Mouse (Mus musculus): ENCODE results near the gene Rrn3. TPM values are rescaled to one million over a fixed set of nuclear protein-coding genes. Genes with fewer than 3 reads are reported as not detected.
A peak's percentile ranks its signal among the peaks of the same experiment; 100 is the strongest.
"Not testable (repeated sequence)": the region's sequence is repeated elsewhere in the genome, so short reads cannot be mapped to it uniquely, and the experiment has no call there.

Rrn3 gene
- 75.8 and 82.8 TPM in 2 replicates for polyA plus RNA-seq (2016; fragmentation: Nextera tagmentation; extraction: Ambion mirVana)

- Histone ChIP-seq H3K4me1 (replicated peaks) (peaks cover 17% of the 10 kb centered on the region), H3K9ac (replicated peaks) (peak within 1 kb of the TSS; percentile 90), H3K27me3 (no peaks in the 10 kb centered on the region), H3K27ac (peak within 1 kb of the TSS; percentile 83), H3K36me3 (peaks cover 22% of the 10 kb centered on the region), H3K4me3 (replicated peaks) (peak within 1 kb of the TSS; percentile 88), H3K9me3 (no peaks in the 10 kb centered on the region), H3K4me2 (peak within 1 kb of the TSS; percentile 75)
- WGBS = under 1% methylated on average over 57 of the region's 57 CpGs
- peak; percentile 94 for ATAC-seq (ENCODE audit: insufficient number of reproducible peaks, insufficient read depth, low FRiP score, low TSS enrichment, low read depth)
These were observed at the start of gene Rrn3 for GRCm38 (mm10) chr16:13780353-13781036. Gene Rrn3, plus strand, starts transcription at chr16:13780708.

- H3K4me1 ChIP-seq (replicated peaks) = 0 out of 2 replicates have a peak, but pooled peaks cover 7% of the 10 kb centered on the region
- no peaks in the 10 kb centered on the region for H3K9me3 ChIP-seq
- no peak overlapping the region for H3K4me2 ChIP-seq
- H3K27ac ChIP-seq = no peak overlapping the region
- H3K9ac ChIP-seq (replicated peaks) = no peak overlapping the region
- peaks cover 14% of the 10 kb centered on the region; the same call in 1 of the 2 replicates for H3K27me3 ChIP-seq
- 73% methylated on average over 3 of the region's 3 CpGs for WGBS
- H3K4me3 ChIP-seq (replicated peaks) = no peak overlapping the region
- no peaks in the 10 kb centered on the region for H3K36me3 ChIP-seq
- no peak for ATAC-seq (ENCODE audit: insufficient number of reproducible peaks, insufficient read depth, low FRiP score, low TSS enrichment, low read depth)
These were observed 47.7 kb upstream of the Rrn3 start for GRCm38 (mm10) chr16:13732786-13733185.

- Histone ChIP-seq H3K27me3 (peaks cover 14% of the 10 kb centered on the region; the same call in 1 of the 2 replicates), H3K36me3 (no peaks in the 10 kb centered on the region), H3K9ac (replicated peaks) (no peak overlapping the region), H3K4me2 (no peak overlapping the region), H3K4me1 (replicated peaks) (0 out of 2 replicates have a peak, but pooled peaks cover 7% of the 10 kb centered on the region), H3K4me3 (replicated peaks) (no peak overlapping the region), H3K9me3 (no peaks in the 10 kb centered on the region), H3K27ac (no peak overlapping the region)
- 20% methylated on average over 9 of the region's 9 CpGs for WGBS
- ATAC-seq (ENCODE audit: insufficient number of reproducible peaks, insufficient read depth, low FRiP score, low TSS enrichment, low read depth) = no peak
These were observed 46.9 kb upstream of the Rrn3 start for GRCm38 (mm10) chr16:13733518-13734137.

GRCm38 (mm10) chr16:13735977-13736376, 44.5 kb upstream of the Rrn3 start:
- no peaks in the 10 kb centered on the region for H3K27me3 ChIP-seq
- no peaks in the 10 kb centered on the region for H3K36me3 ChIP-seq
- ATAC-seq (ENCODE audit: insufficient number of reproducible peaks, insufficient read depth, low FRiP score, low TSS enrichment, low read depth) = no peak
- WGBS = 66% methylated on average over 8 of the region's 8 CpGs
- no peak overlapping the region for H3K4me3 ChIP-seq (replicated peaks)
- H3K4me2 ChIP-seq = no peak overlapping the region
- no peak overlapping the region for H3K27ac ChIP-seq
- H3K4me1 ChIP-seq (replicated peaks) = no peaks in the 10 kb centered on the region
- no peak overlapping the region for H3K9ac ChIP-seq (replicated peaks)
- no peaks in the 10 kb centered on the region for H3K9me3 ChIP-seq

- H3K36me3 ChIP-seq; H3K4me3 ChIP-seq (replicated peaks); H3K4me2 ChIP-seq; ATAC-seq (ENCODE audit: insufficient number of reproducible peaks, insufficient read depth, low FRiP score, low TSS enrichment, low read depth); H3K4me1 ChIP-seq (replicated peaks); H3K9me3 ChIP-seq; H3K9ac ChIP-seq (replicated peaks); H3K27me3 ChIP-seq; H3K27ac ChIP-seq: not testable (repeated sequence)
- WGBS = 72% methylated on average over 4 of the region's 4 CpGs
These were observed 41.5 kb upstream of the Rrn3 start for GRCm38 (mm10) chr16:13739044-13739443.

GRCm38 (mm10) chr16:13740844-13741243, 39.7 kb upstream of the Rrn3 start:
- 69% methylated on average over 2 of the region's 2 CpGs for WGBS
- no peak for ATAC-seq (ENCODE audit: insufficient number of reproducible peaks, insufficient read depth, low FRiP score, low TSS enrichment, low read depth)

GRCm38 (mm10) chr16:13747708-13748107, 32.8 kb upstream of the Rrn3 start:
- Histone ChIP-seq H3K4me3 (replicated peaks) (no peak overlapping the region), H3K36me3 (no peaks in the 10 kb centered on the region), H3K27me3 (peaks cover 11% of the 10 kb centered on the region; the same call in 1 of the 2 replicates), H3K4me2 (no peak overlapping the region), H3K27ac (no peak overlapping the region), H3K9me3 (no peaks in the 10 kb centered on the region), H3K4me1 (replicated peaks) (no peaks in the 10 kb centered on the region), H3K9ac (replicated peaks) (no peak overlapping the region)
- no peak for ATAC-seq (ENCODE audit: insufficient number of reproducible peaks, insufficient read depth, low FRiP score, low TSS enrichment, low read depth)
- 91% methylated on average over 8 of the region's 8 CpGs for WGBS

More at GRCm38 (mm10) chr16:13740844-13741243, 39.7 kb upstream of the Rrn3 start:
- H3K36me3 ChIP-seq = no peaks in the 10 kb centered on the region
- no peaks in the 10 kb centered on the region for H3K9me3 ChIP-seq
- H3K27ac ChIP-seq = no peak overlapping the region
- H3K4me1 ChIP-seq (replicated peaks) = no peaks in the 10 kb centered on the region
- H3K9ac ChIP-seq (replicated peaks) = no peak overlapping the region
- no peak overlapping the region for H3K4me2 ChIP-seq
- H3K27me3 ChIP-seq = no peaks in the 10 kb centered on the region
- H3K4me3 ChIP-seq (replicated peaks) = no peak overlapping the region

GRCm38 (mm10) chr16:13748124-13748523, 32.4 kb upstream of the Rrn3 start:
- Histone ChIP-seq H3K4me1 (replicated peaks) (no peaks in the 10 kb centered on the region), H3K9me3 (no peaks in the 10 kb centered on the region), H3K4me2 (no peak overlapping the region), H3K4me3 (replicated peaks) (no peak overlapping the region), H3K9ac (replicated peaks) (no peak overlapping the region), H3K27me3 (peaks cover 11% of the 10 kb centered on the region; the same call in 1 of the 2 replicates), H3K36me3 (no peaks in the 10 kb centered on the region), H3K27ac (no peak overlapping the region)
- no peak for ATAC-seq (ENCODE audit: insufficient number of reproducible peaks, insufficient read depth, low FRiP score, low TSS enrichment, low read depth)
- 77% methylated on average over 3 of the region's 3 CpGs for WGBS

GRCm38 (mm10) chr16:13748813-13749212, 31.7 kb upstream of the Rrn3 start:
- H3K9me3 ChIP-seq; H3K4me2 ChIP-seq; H3K4me3 ChIP-seq (replicated peaks); H3K9ac ChIP-seq (replicated peaks); H3K36me3 ChIP-seq; H3K27ac ChIP-seq; ATAC-seq (ENCODE audit: insufficient number of reproducible peaks, insufficient read depth, low FRiP score, low TSS enrichment, low read depth); H3K4me1 ChIP-seq (replicated peaks): not testable (repeated sequence)
- WGBS = 31% methylated on average over 10 of the region's 10 CpGs
- peaks cover 11% of the 10 kb centered on the region; the same call in 1 of the 2 replicates for H3K27me3 ChIP-seq

- Histone ChIP-seq H3K9me3 (no peaks in the 10 kb centered on the region), H3K27me3 (peaks cover 11% of the 10 kb centered on the region; the same call in 1 of the 2 replicates), H3K4me3 (replicated peaks) (no peak overlapping the region), H3K27ac (no peak overlapping the region), H3K4me1 (replicated peaks) (no peaks in the 10 kb centered on the region), H3K4me2 (no peak overlapping the region), H3K9ac (replicated peaks) (no peak overlapping the region), H3K36me3 (no peaks in the 10 kb centered on the region)
- no peak for ATAC-seq (ENCODE audit: insufficient number of reproducible peaks, insufficient read depth, low FRiP score, low TSS enrichment, low read depth)
- 52% methylated on average over 5 of the region's 5 CpGs for WGBS
These were observed 31.2 kb upstream of the Rrn3 start for GRCm38 (mm10) chr16:13749306-13749705.

- H3K4me2 ChIP-seq = no peak overlapping the region
- no peak overlapping the region for H3K27ac ChIP-seq
- H3K4me1 ChIP-seq (replicated peaks) = peaks cover 3% of the 10 kb centered on the region; the same call in 1 of the 2 replicates
- H3K9ac ChIP-seq (replicated peaks) = no peak overlapping the region
- no peak overlapping the region for H3K4me3 ChIP-seq (replicated peaks)
- ATAC-seq (ENCODE audit: insufficient number of reproducible peaks, insufficient read depth, low FRiP score, low TSS enrichment, low read depth) = no peak
- peaks cover 11% of the 10 kb centered on the region; the same call in 1 of the 2 replicates for H3K27me3 ChIP-seq
- WGBS = 59% methylated on average over 3 of the region's 3 CpGs
- H3K9me3 ChIP-seq = no peaks in the 10 kb centered on the region
- no peaks in the 10 kb centered on the region for H3K36me3 ChIP-seq
These were observed 30.5 kb upstream of the Rrn3 start for GRCm38 (mm10) chr16:13749981-13750380.
